Mouse (Mus musculus) olfactory bulb, adult 2 months (tissue): ENCODE results near the gene Eva1c.

Experiments
- CTCF ChIP-seq: fragments of 200-500 bp; IDR thresholded peaks from 2 replicates; pipeline ENCODE4 v1.5.1; 2012; ENCODE audit warnings: low read depth, mild to moderate bottlenecking, low read length, moderate library complexity; ENCODE audit not compliant: insufficient read depth
- POLR2A ChIP-seq: fragments of 200-500 bp; IDR thresholded peaks from 2 replicates; pipeline ENCODE4 v1.6.1; 2012; ENCODE audit warnings: mild to moderate bottlenecking, low read depth, low read length, moderate library complexity; ENCODE audit not compliant: insufficient read depth

DNA sequence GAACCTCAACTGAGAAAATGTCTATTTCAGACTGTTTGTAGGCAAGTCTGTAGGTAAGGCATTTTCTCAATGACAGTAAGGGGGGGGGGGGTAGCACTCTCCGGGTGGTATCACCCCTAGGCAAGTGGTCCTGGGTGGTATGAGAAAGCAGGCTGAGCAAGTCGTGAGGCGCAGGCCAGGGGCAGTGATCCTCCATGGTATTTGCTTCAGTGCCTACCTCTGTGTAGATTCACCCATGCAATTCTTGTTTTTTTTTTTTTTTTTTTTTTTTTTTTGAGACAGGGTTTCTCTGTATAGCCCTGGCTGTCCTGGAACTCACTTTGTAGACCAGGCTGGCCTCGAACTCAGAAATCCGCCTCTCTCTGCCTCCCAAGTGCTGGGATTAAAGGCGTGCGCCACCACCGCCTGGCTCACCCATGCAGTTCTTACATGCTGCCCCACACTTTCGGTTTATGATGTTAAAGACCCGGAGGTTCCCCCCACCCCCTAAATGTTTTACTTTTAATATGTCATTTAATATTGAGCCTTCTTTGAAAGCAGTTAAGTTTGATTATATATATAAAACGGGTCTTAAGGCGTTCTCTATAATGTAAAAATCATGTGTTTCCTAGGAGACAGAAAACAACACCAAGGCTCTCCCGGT lies 107.1 kb downstream of the Eva1c start:
- no peak for TF ChIP-seq POLR2A
- TF ChIP-seq CTCF = no peak
